Mouse (Mus musculus) urinary bladder, postnatal 36 days (tissue): ENCODE results near the gene Agrn.
"Not testable (repeated sequence)": the region's sequence is repeated elsewhere in the genome, so short reads cannot be mapped to it uniquely, and the experiment has no call there.

ENCODE experiments used
- DNase-seq, 2 experiments: peaks; one replicate each; pipeline ENCODE4 v3.0.0; 2022; ENCODE audit warnings: low spot score in 2 of 2, mixed read lengths in 1 of 2

The Agrn gene

GRCm38 (mm10) chr4:156154771-156155170 lies 42.5 kb downstream of the Agrn start:
- no peak for DNase-seq

GRCm38 (mm10) chr4:156150887-156151286 lies 46.4 kb downstream of the Agrn start:
- DNase-seq = not testable (repeated sequence)

- no peak for DNase-seq
Measured at GRCm38 (mm10) chr4:156136285-156137100, 60.8 kb downstream of the Agrn start.

GRCm38 (mm10) chr4:156135801-156136200 lies 61.5 kb downstream of the Agrn start:
- DNase-seq = no peak

GRCm38 (mm10) chr4:156135112-156135511 lies 62.2 kb downstream of the Agrn start:
- no peak for DNase-seq

GRCm38 (mm10) chr4:156133943-156134605 lies 63.2 kb downstream of the Agrn start:
- peak; percentile 46 to 65 for DNase-seq

- DNase-seq = no peak
Measured at GRCm38 (mm10) chr4:156133334-156133733, 64.0 kb downstream of the Agrn start.

- DNase-seq = no peak
Measured at GRCm38 (mm10) chr4:156130940-156131339, 66.3 kb downstream of the Agrn start.

- DNase-seq = peak; percentile 29 to 53
Measured at GRCm38 (mm10) chr4:156130436-156130835, 66.9 kb downstream of the Agrn start, which contains the start of gene Rnf223. Rnf223 (plus strand) TSS chr4:156130513.

- DNase-seq = no peak
Measured at GRCm38 (mm10) chr4:156128746-156129145, 68.5 kb downstream of the Agrn start.

- DNase-seq = no peak
Measured at GRCm38 (mm10) chr4:156126841-156127240, 70.4 kb downstream of the Agrn start.

GRCm38 (mm10) chr4:156125393-156125792 lies 71.9 kb downstream of the Agrn start:
- DNase-seq = no peak

GRCm38 (mm10) chr4:156124077-156124476 lies 73.2 kb downstream of the Agrn start:
- DNase-seq = no peak
